Mouse (Mus musculus) olfactory bulb, adult 2 months (tissue): ENCODE results near the gene Tbc1d2b.

ENCODE experiments used
- CTCF ChIP-seq: fragments of 200-500 bp; IDR thresholded peaks from 2 replicates; pipeline ENCODE4 v1.5.1; 2012; ENCODE audit warnings: low read depth, mild to moderate bottlenecking, low read length, moderate library complexity; ENCODE audit not compliant: insufficient read depth
- POLR2A ChIP-seq: fragments of 200-500 bp; IDR thresholded peaks from 2 replicates; pipeline ENCODE4 v1.6.1; 2012; ENCODE audit warnings: mild to moderate bottlenecking, low read depth, low read length, moderate library complexity; ENCODE audit not compliant: insufficient read depth

DNA sequence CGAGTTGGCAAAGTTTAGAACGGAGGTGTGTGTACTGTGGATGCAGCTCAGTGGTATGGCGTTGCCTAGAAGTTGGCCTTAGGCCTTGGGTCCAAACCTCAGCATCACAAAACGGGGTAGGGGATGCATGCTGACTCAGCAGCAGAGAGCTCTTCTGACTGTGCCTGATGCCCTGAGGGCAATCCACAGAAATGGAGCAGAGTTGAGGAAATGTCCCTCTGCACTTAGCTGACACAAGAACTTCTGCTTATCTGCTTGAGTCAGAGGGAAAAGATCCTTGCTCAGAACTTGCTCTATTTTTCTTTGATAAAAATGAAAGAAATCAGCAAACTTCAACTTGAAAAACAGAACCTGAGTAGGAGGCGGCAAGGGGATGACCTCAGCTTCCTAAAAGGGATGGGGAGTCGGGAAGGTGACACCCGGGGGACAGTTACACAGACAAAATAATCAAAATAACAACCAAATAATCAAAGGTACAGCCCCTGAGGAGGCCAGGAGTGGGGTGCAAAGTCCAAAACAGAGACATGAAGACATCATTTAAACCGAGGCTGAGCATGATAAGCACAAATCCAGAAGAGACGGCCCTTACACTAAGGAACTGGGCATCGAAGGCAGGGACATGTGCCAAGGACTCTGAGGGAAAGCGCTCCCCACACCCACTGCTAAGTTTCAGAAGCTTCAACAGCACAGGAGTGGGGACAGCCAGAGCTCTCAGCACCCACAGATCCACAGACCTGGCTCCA is 54.2 kb downstream of the Tbc1d2b start:
- no peak for TF ChIP-seq POLR2A
- TF ChIP-seq CTCF: no peak
